Mouse (Mus musculus) megakaryocyte progenitor cell, adult 5-6 weeks (primary cell): ENCODE data around the gene Coro7. TPM values are rescaled to one million over a fixed set of nuclear protein-coding genes. Genes with fewer than 3 reads are reported as not detected.

Experiments
- total RNA-seq, 2 experiments: library from RNA; stranded (forward) in 1 of 2; stranded (reverse) in 1 of 2; fragments of 157-497, 149-512 nt in 1 of 2; fragments of 200-1000 nt in 1 of 2; gene quantifications; 2 replicates each; pipeline versions ENCODE4 v1.2.3 to v1.2.4; 2015 to 2017

Gene Coro7
- total RNA-seq, 2 experiments from 2014 or later: 40.2 to 67.0 TPM

Other genes starting within 250 kb of the Coro7 start
- gene Srl, start 138.0 kb downstream of the Coro7 start, total RNA-seq (2015): 2.9 and 4.4 TPM in 2 replicates
- 13.9 and 18.7 TPM in 2 replicates for gene Srl, start 138.0 kb downstream of the Coro7 start, total RNA-seq (2017)
- gene Tfap4, start 119.9 kb downstream of the Coro7 start, total RNA-seq (2015): 37.1 and 41.2 TPM in 2 replicates
- 42.0 and 53.9 TPM in 2 replicates for gene Tfap4, start 119.9 kb downstream of the Coro7 start, total RNA-seq (2017)
- gene Glis2, start 85.1 kb downstream of the Coro7 start, total RNA-seq (2015): 1.1 and 1.5 TPM in 2 replicates
- gene Glis2, start 85.1 kb downstream of the Coro7 start, total RNA-seq (2017): 0.64 and 1.1 TPM in 2 replicates
- 74.0 and 86.1 TPM in 2 replicates for gene Pam16, start 54.8 kb downstream of the Coro7 start, total RNA-seq (2015)
- gene Pam16, start 54.8 kb downstream of the Coro7 start, total RNA-seq (2017): 19.1 and 35.2 TPM in 2 replicates
- 0.07 and 0.49 TPM in 2 replicates for gene Vasn, start 39.8 kb downstream of the Coro7 start, total RNA-seq (2015)
- gene Vasn, start 39.8 kb downstream of the Coro7 start, total RNA-seq (2017): 0.17 and 0.34 TPM in 2 replicates
- 24.6 and 26.3 TPM in 2 replicates for gene Dnaja3, start 39.8 kb downstream of the Coro7 start, total RNA-seq (2015)
- 59.5 and 71.1 TPM in 2 replicates for gene Dnaja3, start 39.8 kb downstream of the Coro7 start, total RNA-seq (2017)
- 61.8 and 64.7 TPM in 2 replicates for gene Nmral1, start 39.6 kb upstream of the Coro7 start, total RNA-seq (2015)
- gene Nmral1, start 39.6 kb upstream of the Coro7 start, total RNA-seq (2017): 65.5 and 70.5 TPM in 2 replicates
- 68.6 and 81.1 TPM in 2 replicates for gene Hmox2, start 46.6 kb upstream of the Coro7 start, total RNA-seq (2015)
- 74.7 and 78.8 TPM in 2 replicates for gene Hmox2, start 46.6 kb upstream of the Coro7 start, total RNA-seq (2017)
- 10.3 and 12.2 TPM in 2 replicates for gene Cdip1, start 110.5 kb upstream of the Coro7 start, total RNA-seq (2015)
- gene Cdip1, start 110.5 kb upstream of the Coro7 start, total RNA-seq (2017): 10.7 and 11.5 TPM in 2 replicates
- gene 4930562C15Rik, start 155.6 kb upstream of the Coro7 start, total RNA-seq (2015): not detected in 2 replicates
- not detected in 2 replicates for gene 4930562C15Rik, start 155.6 kb upstream of the Coro7 start, total RNA-seq (2017)
- 36.5 and 38.4 TPM in 2 replicates for gene Ubald1, start 200.5 kb upstream of the Coro7 start, total RNA-seq (2015)
- 16.3 and 16.5 TPM in 2 replicates for gene Ubald1, start 200.5 kb upstream of the Coro7 start, total RNA-seq (2017)
- 20.5 and 23.2 TPM in 2 replicates for gene Mgrn1, start 206.5 kb upstream of the Coro7 start, total RNA-seq (2015)
- gene Mgrn1, start 206.5 kb upstream of the Coro7 start, total RNA-seq (2017): 12.6 and 18.2 TPM in 2 replicates